Mouse (Mus musculus) thymus, postnatal 0 days (tissue): ENCODE measurements around the gene Tiam1. TPM values are rescaled to one million over a fixed set of nuclear protein-coding genes. Genes with fewer than 3 reads are reported as not detected.

Experiments
- DNase-seq: peaks from one replicate; pipeline ENCODE4 v3.0.0-alpha.2; 2015; ENCODE audit warnings: low spot score
- polyA plus RNA-seq: library from polyadenylated mRNA; unstranded; fragments of >200 nt; fragmentation: Nextera tagmentation; extraction: Ambion mirVana; gene quantifications from 2 replicates; pipeline ENCODE4 v1.2.1, GENCODE M21; 2015

The Tiam1 gene
- polyA plus RNA-seq, 1 experiment from 2014 or later = 32.7 TPM

GRCm38 (mm10) chr16:90007391-90007977 lies 136.1 kb downstream of the Tiam1 start:
- no peak for DNase-seq

- no peak for DNase-seq
Observed at GRCm38 (mm10) chr16:90003556-90003955, 140.0 kb downstream of the Tiam1 start.

GRCm38 (mm10) chr16:89995155-89995554 lies 148.4 kb downstream of the Tiam1 start:
- no peak for DNase-seq

GRCm38 (mm10) chr16:89993991-89994825 lies 149.4 kb downstream of the Tiam1 start:
- peak; percentile 85 for DNase-seq

- peak; percentile 74 for DNase-seq
Observed at GRCm38 (mm10) chr16:89993506-89993905, 150.1 kb downstream of the Tiam1 start.

GRCm38 (mm10) chr16:89991701-89992152 lies 151.8 kb downstream of the Tiam1 start:
- DNase-seq = no peak

GRCm38 (mm10) chr16:89990288-89990955 lies 153.1 kb downstream of the Tiam1 start:
- DNase-seq = no peak

GRCm38 (mm10) chr16:89989816-89990215 lies 153.8 kb downstream of the Tiam1 start:
- no peak for DNase-seq

- DNase-seq = peak; percentile 86
Observed at GRCm38 (mm10) chr16:89986672-89987362, 156.8 kb downstream of the Tiam1 start.

GRCm38 (mm10) chr16:89985702-89986481 lies 157.7 kb downstream of the Tiam1 start:
- DNase-seq = peak; percentile 87

GRCm38 (mm10) chr16:89980075-89980744 lies 163.4 kb downstream of the Tiam1 start:
- DNase-seq = no peak

GRCm38 (mm10) chr16:89975441-89975840 lies 168.1 kb downstream of the Tiam1 start:
- no peak for DNase-seq

GRCm38 (mm10) chr16:89973814-89974712 lies 169.5 kb downstream of the Tiam1 start:
- DNase-seq = peak; percentile 61

GRCm38 (mm10) chr16:89972854-89973487 lies 170.6 kb downstream of the Tiam1 start:
- DNase-seq = peak; percentile 52

- DNase-seq = no peak
Observed at GRCm38 (mm10) chr16:89972018-89972417, 171.6 kb downstream of the Tiam1 start.

- DNase-seq = no peak
Observed at GRCm38 (mm10) chr16:89968058-89968457, 175.5 kb downstream of the Tiam1 start.

GRCm38 (mm10) chr16:89962876-89963275 lies 180.7 kb downstream of the Tiam1 start:
- no peak for DNase-seq

GRCm38 (mm10) chr16:89960904-89961303 lies 182.7 kb downstream of the Tiam1 start:
- no peak for DNase-seq
